In genomic region chr13:107469491-107470276, GRCm38 (mm10) we compare ENCODE assay signal across 8 mouse cellular contexts.
A peak's percentile ranks its signal among the peaks of the same experiment; 100 is the strongest.
DNase-seq lines count a peak whose midpoint lies in the region; ATAC-seq and TF ChIP-seq lines count a peak whose summit lies in the region.

No protein-coding gene starts in this region.

- 2% methylated on average over 13 of the region's 13 CpGs for WGBS in forebrain, embryonic 13.5 days
- WGBS in hindbrain, embryonic 13.5 days, result 2% methylated on average over 13 of the region's 13 CpGs
- WGBS in neural tube, embryonic 12.5 days, result 1% methylated on average over 12 of the region's 13 CpGs

- peaks cover 23% of the 10 kb centered on the region for H3K27me3 ChIP-seq in forebrain, embryonic 13.5 days
- no peaks in the 10 kb centered on the region for H3K27me3 ChIP-seq in hindbrain, embryonic 13.5 days
- no peaks in the 10 kb centered on the region for H3K27me3 ChIP-seq in neural tube, embryonic 12.5 days (replicated peaks)

- TF ChIP-seq CTCF in brain, embryonic 14.5 days (IDR thresholded peaks at IDR 0.05; ENCODE audit: borderline replicate concordance, extremely low read depth, insufficient read depth, insufficient read length), result no peak

- ATAC-seq in forebrain, embryonic 13.5 days, result peak; percentile 68
- ATAC-seq in hindbrain, embryonic 13.5 days (ENCODE audit: low FRiP score), result peak; percentile 84
- ATAC-seq in neural tube, embryonic 12.5 days (ENCODE audit: low FRiP score, low read depth), result peak; percentile 92

- DNase-seq in ES-E14 (ENCODE audit: low read depth, low spot score) (peak; percentile 30), liver (peak; percentile 36)
- peak; percentile 86 for DNase-seq in brain, embryonic 14.5 days (ENCODE audit: low read depth)
- no peak for DNase-seq in thymus, postnatal 0 days (ENCODE audit: low spot score)
- no peak for DNase-seq in T-cell, adult 2 months (ENCODE audit: low spot score)

- TF ChIP-seq POLR2A in brain, embryonic 14.5 days (IDR thresholded peaks at IDR 0.05; ENCODE audit: borderline replicate concordance, extremely low read depth, insufficient read depth, insufficient read length, poor library complexity, severe bottlenecking), result no peak

- no peaks in the 10 kb centered on the region for H3K36me3 ChIP-seq in ES-E14 (ENCODE audit: control insufficient read depth, insufficient read depth, low read length, poor library complexity, severe bottlenecking)
- no peaks in the 10 kb centered on the region for H3K36me3 ChIP-seq in forebrain, embryonic 13.5 days (ENCODE audit: poor library complexity, severe bottlenecking)
- H3K36me3 ChIP-seq in hindbrain, embryonic 13.5 days, result no peaks in the 10 kb centered on the region
- H3K36me3 ChIP-seq in neural tube, embryonic 12.5 days, result no peaks in the 10 kb centered on the region

- H3K27ac ChIP-seq in ES-E14 (ENCODE audit: insufficient read depth, low read depth, low read length, poor library complexity, severe bottlenecking), result no peak overlapping the region
- no peak overlapping the region for H3K27ac ChIP-seq in forebrain, embryonic 13.5 days
- H3K27ac ChIP-seq in hindbrain, embryonic 13.5 days, result peak overlapping the region; percentile 71
- no peak overlapping the region for H3K27ac ChIP-seq in neural tube, embryonic 12.5 days

- peak overlapping the region; percentile 20 to 27; a peak in 3 of 4 replicates for H3K4me3 ChIP-seq in ES-E14 (ENCODE audit: insufficient read depth in 1 of 2, low read depth in 1 of 2, low read length in 2 of 2, poor library complexity in 1 of 2, severe bottlenecking in 1 of 2)
- peak overlapping the region; percentile 21 for H3K4me3 ChIP-seq in forebrain, embryonic 13.5 days
- H3K4me3 ChIP-seq in hindbrain, embryonic 13.5 days, result peak overlapping the region; percentile 19
- H3K4me3 ChIP-seq in neural tube, embryonic 12.5 days, result no peak overlapping the region

- H3K4me1 ChIP-seq in ES-E14 (ENCODE audit: control insufficient read depth in 2 of 2, insufficient read depth in 2 of 2, low read length in 2 of 2, poor library complexity in 1 of 2), result peaks cover 0 to 3% of the 10 kb centered on the region in 2 experiments; a peak in 1 of 4 replicates
- H3K4me1 ChIP-seq in forebrain, embryonic 13.5 days, result peaks cover 20% of the 10 kb centered on the region
- H3K4me1 ChIP-seq in hindbrain, embryonic 13.5 days (replicated peaks), result peaks cover 26% of the 10 kb centered on the region
- H3K4me1 ChIP-seq in neural tube, embryonic 12.5 days, result peaks cover 19% of the 10 kb centered on the region

- in situ Hi-C loops in ES-E14 (cut with MboI; ENCODE audit: low sequenced_read_pairs in 2 of 2, unreplicated experiment in 2 of 2), result no loop called here

- H3K9ac ChIP-seq in ES-E14 (ENCODE audit: insufficient read depth, low read depth, low read length, poor library complexity, severe bottlenecking), result no peak overlapping the region
- peak overlapping the region; percentile 51; the same call in 1 of the 2 replicates for H3K9ac ChIP-seq in forebrain, embryonic 13.5 days
- H3K9ac ChIP-seq in hindbrain, embryonic 13.5 days, result peak overlapping the region; percentile 55; the same call in 1 of the 2 replicates
- no peak overlapping the region for H3K9ac ChIP-seq in neural tube, embryonic 12.5 days

- H3K4me2 ChIP-seq in forebrain, embryonic 13.5 days, result peak overlapping the region; percentile 58
- H3K4me2 ChIP-seq in hindbrain, embryonic 13.5 days, result peak overlapping the region; percentile 50
- peak overlapping the region; percentile 57 for H3K4me2 ChIP-seq in neural tube, embryonic 12.5 days (replicated peaks)

- no peaks in the 10 kb centered on the region for H3K9me3 ChIP-seq in ES-E14 (ENCODE audit: control insufficient read depth, insufficient read depth, low read depth, low read length)
- H3K9me3 ChIP-seq in forebrain, embryonic 13.5 days (replicated peaks), result no peaks in the 10 kb centered on the region
- no peaks in the 10 kb centered on the region for H3K9me3 ChIP-seq in hindbrain, embryonic 13.5 days
- no peaks in the 10 kb centered on the region for H3K9me3 ChIP-seq in neural tube, embryonic 12.5 days

TF ChIP-seq in ES-E14, 5 proteins besides CTCF, POLR2A, EP300 and RAD21:
- TF ChIP-seq ZNF384 (IDR thresholded peaks at IDR 0.05; ENCODE audit: low read depth, low read length) (no peak), HCFC1 (IDR thresholded peaks at IDR 0.05; ENCODE audit: borderline replicate concordance, insufficient read depth, low read length) (no peak), CHD2 (IDR thresholded peaks at IDR 0.05; ENCODE audit: low read depth, low read length) (no peak), MAFK (IDR thresholded peaks at IDR 0.05; ENCODE audit: insufficient read depth, low read depth, low read length) (no peak), ZC3H11A (IDR thresholded peaks at IDR 0.05; ENCODE audit: borderline replicate concordance, low read depth, low read length) (no peak)

Comparison
In these comparisons a context has a peak if more than half of its experiments do, and no peak if none do; other contexts are left out.
1. DNase-seq: peak in ES-E14 (single experiment), brain, embryonic 14.5 days (single experiment) and liver (single experiment); none in thymus, postnatal 0 days (single experiment) and T-cell, adult 2 months (single experiment).
2. H3K9ac ChIP-seq: peak in forebrain, embryonic 13.5 days (single experiment) and hindbrain, embryonic 13.5 days (single experiment); none in ES-E14 (single experiment) and neural tube, embryonic 12.5 days (single experiment).
3. Peak in every context shown above with its lines, with median percentiles within 50 percentile points of each other: ATAC-seq and H3K4me2 ChIP-seq.